Mouse (Mus musculus) heart, adult 2 months (tissue): ENCODE measurements around the gene Gm20662.

ENCODE experiments used
- CTCF ChIP-seq: fragments of 200-600 bp; IDR thresholded peaks from 2 replicates; pipeline ENCODE4 v1.8.1; 2022; ENCODE audit warnings: antibody characterized with exemption, mild to moderate bottlenecking, moderate library complexity
- POLR2A ChIP-seq: fragments of 200-500 bp; IDR thresholded peaks from 2 replicates; pipeline ENCODE4 v1.6.1; 2011; ENCODE audit warnings: mild to moderate bottlenecking, low read depth, low read length, control low read depth; ENCODE audit not compliant: insufficient read depth

DNA sequence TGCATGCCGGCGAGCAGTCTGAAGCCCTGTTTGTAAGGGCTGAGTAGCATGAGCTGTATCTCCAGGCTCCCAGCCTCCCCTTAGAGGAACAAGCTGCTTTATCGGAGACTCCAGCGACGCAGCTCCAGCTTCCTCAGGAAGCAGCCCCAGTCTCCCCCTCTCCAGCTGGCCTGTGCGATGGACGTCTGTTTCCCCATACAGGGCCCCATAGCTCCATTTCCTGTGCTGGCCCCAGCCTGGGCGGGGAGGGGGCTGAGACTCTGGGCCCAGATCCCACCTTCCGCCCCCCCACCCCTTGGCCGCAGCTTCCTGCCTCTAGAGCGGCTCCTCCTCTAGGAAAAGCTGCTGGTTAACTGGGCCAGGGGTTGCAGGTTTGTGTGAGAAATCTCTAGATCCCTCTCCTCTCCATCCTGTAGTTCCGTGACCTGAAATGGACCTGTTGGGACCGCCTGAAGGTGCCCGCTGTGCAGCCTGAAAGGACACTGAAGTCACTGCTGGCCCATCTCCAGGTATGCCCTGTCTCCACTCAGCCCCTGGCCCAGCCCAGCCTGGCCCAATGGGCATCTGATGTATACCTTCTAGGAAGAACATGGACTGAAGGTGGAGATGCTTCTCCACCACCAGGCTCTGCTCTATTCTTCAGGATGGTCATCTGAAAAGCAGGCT lies 13.3 kb upstream of the Gm20662 start, which contains the start of gene Gm20661:
- peak; percentile 86 for TF ChIP-seq POLR2A
- no peak for TF ChIP-seq CTCF
